Mouse (Mus musculus) heart, embryonic 10.5 days (tissue): ENCODE results near the gene Clic6. TPM values are rescaled to one million over a fixed set of nuclear protein-coding genes. Genes with fewer than 3 reads are reported as not detected.

Experiments used
- DNase-seq: peaks from one replicate; pipeline ENCODE4 v3.0.0-alpha.2; 2017; ENCODE audit warnings: low spot score
- H3K27ac ChIP-seq: fragments of 300-500 bp; sonication (generic); 2 replicates; pipeline ENCODE4 v1.5.1; 2016; ENCODE audit warnings: mild to moderate bottlenecking
- H3K27me3 ChIP-seq: fragments of 300-500 bp; sonication (generic); 2 replicates; pipeline ENCODE4 v1.6.1; 2016; ENCODE audit warnings: mild to moderate bottlenecking; ENCODE audit not compliant: poor library complexity, insufficient read depth, severe bottlenecking
- H3K36me3 ChIP-seq: fragments of 300-500 bp; sonication (generic); 2 replicates; pipeline ENCODE4 v1.6.1; 2016; ENCODE audit warnings: mild to moderate bottlenecking, moderate library complexity
- H3K4me1 ChIP-seq: fragments of 300-500 bp; sonication (generic); 2 replicates; pipeline ENCODE4 v1.6.1; 2016; ENCODE audit warnings: mild to moderate bottlenecking
- H3K4me3 ChIP-seq: fragments of 300-500 bp; sonication (generic); 2 replicates; pipeline ENCODE4 v1.5.1; 2016; ENCODE audit warnings: mild to moderate bottlenecking, moderate library complexity
- H3K9me3 ChIP-seq: fragments of 300-500 bp; sonication (generic); 2 replicates; pipeline ENCODE4 v1.6.1; 2016; ENCODE audit warnings: mild to moderate bottlenecking, moderate library complexity
- WGBS: fragments of 180-500 bp; shearing (Covaris S2); methylation state at CpG from one replicate; pipeline ENCODE4 v1.1.7; 2016; 5-methylcytosine and 5-hydroxymethylcytosine counted together
- polyA plus RNA-seq: library from polyadenylated mRNA; unstranded; fragments of >200 nt; fragmentation: Nextera tagmentation; extraction: Ambion mirVana; gene quantifications from 2 replicates; pipeline ENCODE4 v1.2.1, GENCODE M21; 2016

Clic6 gene
- polyA plus RNA-seq = 3.1 and 4.2 TPM in 2 replicates

- WGBS = 85% methylated on average over 5 of the region's 5 CpGs
- H3K27me3 ChIP-seq = peaks cover 5% of the 10 kb centered on the region; the same call in 1 of the 2 replicates
- H3K4me3 ChIP-seq = no peak within 1 kb of the TSS
- no peaks in the 10 kb centered on the region for H3K36me3 ChIP-seq
- no peak for DNase-seq
- H3K27ac ChIP-seq = no peak within 1 kb of the TSS
- no peaks in the 10 kb centered on the region for H3K9me3 ChIP-seq
- H3K4me1 ChIP-seq = peaks cover 6% of the 10 kb centered on the region
These were observed at the start of gene Clic6 for GRCm38 (mm10) chr16:92485436-92485835. Gene Clic6, plus strand, starts transcription at chr16:92485736.

GRCm38 (mm10) chr16:92439775-92440174, 45.8 kb upstream of the Clic6 start:
- Histone ChIP-seq H3K9me3 (no peaks in the 10 kb centered on the region), H3K4me3 (no peak overlapping the region), H3K27ac (peak overlapping the region; percentile 67; the same call in 1 of the 2 replicates), H3K36me3 (no peaks in the 10 kb centered on the region), H3K27me3 (no peaks in the 10 kb centered on the region), H3K4me1 (peaks cover 76% of the 10 kb centered on the region)
- no peak for DNase-seq
- 66% methylated on average over 2 of the region's 2 CpGs for WGBS

GRCm38 (mm10) chr16:92440229-92440628, 45.3 kb upstream of the Clic6 start:
- Histone ChIP-seq H3K4me3 (no peak overlapping the region), H3K36me3 (no peaks in the 10 kb centered on the region), H3K27ac (peak overlapping the region; percentile 67), H3K4me1 (peaks cover 76% of the 10 kb centered on the region), H3K9me3 (no peaks in the 10 kb centered on the region), H3K27me3 (no peaks in the 10 kb centered on the region)
- WGBS = 72% methylated on average over 8 of the region's 8 CpGs
- no peak for DNase-seq

GRCm38 (mm10) chr16:92441203-92441602, 44.3 kb upstream of the Clic6 start:
- Histone ChIP-seq H3K4me1 (peaks cover 68% of the 10 kb centered on the region), H3K27ac (peak overlapping the region; percentile 85), H3K27me3 (no peaks in the 10 kb centered on the region), H3K9me3 (no peaks in the 10 kb centered on the region), H3K36me3 (no peaks in the 10 kb centered on the region), H3K4me3 (no peak overlapping the region)
- no peak for DNase-seq
- 81% methylated on average over 3 of the region's 3 CpGs for WGBS

- no peaks in the 10 kb centered on the region for H3K27me3 ChIP-seq
- WGBS = 86% methylated on average over 11 of the region's 11 CpGs
- H3K4me3 ChIP-seq = no peak overlapping the region
- H3K36me3 ChIP-seq = no peaks in the 10 kb centered on the region
- H3K9me3 ChIP-seq = no peaks in the 10 kb centered on the region
- DNase-seq = no peak
- H3K27ac ChIP-seq = peak overlapping the region; percentile 85
- H3K4me1 ChIP-seq = peaks cover 63% of the 10 kb centered on the region
These were observed 43.4 kb upstream of the Clic6 start for GRCm38 (mm10) chr16:92442150-92442549.

- DNase-seq = no peak
- H3K4me1 ChIP-seq = peaks cover 63% of the 10 kb centered on the region
- no peaks in the 10 kb centered on the region for H3K36me3 ChIP-seq
- H3K9me3 ChIP-seq = no peaks in the 10 kb centered on the region
- H3K27ac ChIP-seq = peak overlapping the region; percentile 85
- no peaks in the 10 kb centered on the region for H3K27me3 ChIP-seq
- 88% methylated on average over 4 of the region's 4 CpGs for WGBS
- H3K4me3 ChIP-seq = no peak overlapping the region
These were observed 42.6 kb upstream of the Clic6 start for GRCm38 (mm10) chr16:92442946-92443345.

GRCm38 (mm10) chr16:92443644-92444113, 41.9 kb upstream of the Clic6 start:
- 20% methylated on average over 13 of the region's 13 CpGs for whole genome bisulfite sequencing
- no peaks in the 10 kb centered on the region for H3K9me3 ChIP-seq
- no peak overlapping the region for H3K4me3 ChIP-seq
- H3K4me1 ChIP-seq = peaks cover 59% of the 10 kb centered on the region
- no peaks in the 10 kb centered on the region for H3K36me3 ChIP-seq
- DNase-seq = peak; percentile 94
- H3K27me3 ChIP-seq = no peaks in the 10 kb centered on the region
- peak overlapping the region; percentile 85 for H3K27ac ChIP-seq

- 61% methylated on average over 10 of the region's 10 CpGs for WGBS
- Histone ChIP-seq H3K27ac (peak overlapping the region; percentile 85), H3K36me3 (no peaks in the 10 kb centered on the region), H3K4me3 (no peak overlapping the region), H3K9me3 (no peaks in the 10 kb centered on the region), H3K27me3 (no peaks in the 10 kb centered on the region), H3K4me1 (peaks cover 48% of the 10 kb centered on the region)
- no peak for DNase-seq
These were observed 40.2 kb upstream of the Clic6 start for GRCm38 (mm10) chr16:92445377-92445776.

- no peak overlapping the region for H3K27ac ChIP-seq
- H3K36me3 ChIP-seq = peaks cover 9% of the 10 kb centered on the region
- H3K27me3 ChIP-seq = no peaks in the 10 kb centered on the region
- WGBS = 93% methylated on average over 14 of the region's 14 CpGs
- no peak overlapping the region for H3K4me3 ChIP-seq
- H3K9me3 ChIP-seq = no peaks in the 10 kb centered on the region
- DNase-seq = no peak
- H3K4me1 ChIP-seq = peaks cover 35% of the 10 kb centered on the region
These were observed 36.5 kb upstream of the Clic6 start for GRCm38 (mm10) chr16:92449080-92449479.

- H3K27ac ChIP-seq = no peak overlapping the region
- 91% methylated on average over 8 of the region's 8 CpGs for WGBS
- no peak for DNase-seq
These were observed 35.2 kb upstream of the Clic6 start for GRCm38 (mm10) chr16:92450331-92450730.

GRCm38 (mm10) chr16:92451516-92452072, 33.9 kb upstream of the Clic6 start:
- no peak overlapping the region for H3K4me3 ChIP-seq
- H3K36me3 ChIP-seq = peaks cover 13% of the 10 kb centered on the region
- peak overlapping the region; percentile 65 for H3K27ac ChIP-seq
- H3K9me3 ChIP-seq = no peaks in the 10 kb centered on the region
- no peak for DNase-seq
- WGBS = 51% methylated on average over 17 of the region's 17 CpGs
- peaks cover 29% of the 10 kb centered on the region for H3K4me1 ChIP-seq
- no peaks in the 10 kb centered on the region for H3K27me3 ChIP-seq

More at GRCm38 (mm10) chr16:92450331-92450730, 35.2 kb upstream of the Clic6 start:
- H3K9me3 ChIP-seq = no peaks in the 10 kb centered on the region
- H3K27me3 ChIP-seq = no peaks in the 10 kb centered on the region
- peaks cover 12% of the 10 kb centered on the region for H3K36me3 ChIP-seq
- H3K4me3 ChIP-seq = no peak overlapping the region
- peaks cover 28% of the 10 kb centered on the region for H3K4me1 ChIP-seq

- Histone ChIP-seq H3K36me3 (peaks cover 13% of the 10 kb centered on the region), H3K27ac (no peak overlapping the region), H3K27me3 (no peaks in the 10 kb centered on the region), H3K4me1 (peaks cover 34% of the 10 kb centered on the region), H3K4me3 (no peak overlapping the region), H3K9me3 (no peaks in the 10 kb centered on the region)
- no peak for DNase-seq
- WGBS = 63% methylated on average over 8 of the region's 8 CpGs
These were observed 32.9 kb upstream of the Clic6 start for GRCm38 (mm10) chr16:92452609-92453008.

GRCm38 (mm10) chr16:92454002-92454401, 31.5 kb upstream of the Clic6 start:
- Histone ChIP-seq H3K27ac (no peak overlapping the region), H3K27me3 (no peaks in the 10 kb centered on the region), H3K9me3 (no peaks in the 10 kb centered on the region), H3K36me3 (peaks cover 13% of the 10 kb centered on the region), H3K4me3 (no peak overlapping the region), H3K4me1 (peaks cover 35% of the 10 kb centered on the region)
- DNase-seq = no peak
- 90% methylated on average over 7 of the region's 7 CpGs for WGBS

- Histone ChIP-seq H3K4me1 (peaks cover 35% of the 10 kb centered on the region), H3K9me3 (no peaks in the 10 kb centered on the region), H3K36me3 (peaks cover 13% of the 10 kb centered on the region), H3K27ac (no peak overlapping the region), H3K27me3 (no peaks in the 10 kb centered on the region), H3K4me3 (no peak overlapping the region)
- 85% methylated on average over 18 of the region's 18 CpGs for WGBS
- DNase-seq = no peak
These were observed 31.0 kb upstream of the Clic6 start for GRCm38 (mm10) chr16:92454495-92454894.
